Mouse (Mus musculus) midbrain, embryonic 15.5 days (tissue): ENCODE measurements around the gene Brsk1. TPM values are rescaled to one million over a fixed set of nuclear protein-coding genes. Genes with fewer than 3 reads are reported as not detected.
A peak's percentile ranks its signal among the peaks of the same experiment; 100 is the strongest.

Experiments
- ATAC-seq: fragments of 200-750 bp; cut with Nextera tagmentation; replicated peaks from 2 replicates; pipeline ENCODE4 v1.8.0; 2017; ENCODE audit warnings: moderate TSS enrichment
- H3K27ac ChIP-seq: fragments of 300-500 bp; sonication (generic); 2 replicates; pipeline ENCODE4 v1.5.1; 2015; ENCODE audit warnings: mild to moderate bottlenecking, inconsistent platforms
- H3K27me3 ChIP-seq: fragments of 300-500 bp; sonication (generic); replicated peaks from 2 replicates; pipeline ENCODE4 v1.6.1; 2015; ENCODE audit warnings: inconsistent platforms
- H3K36me3 ChIP-seq: fragments of 300-500 bp; sonication (generic); replicated peaks from 2 replicates; pipeline ENCODE4 v1.6.1; 2015; ENCODE audit warnings: inconsistent platforms
- H3K4me1 ChIP-seq: fragments of 300-500 bp; sonication (generic); 2 replicates; pipeline ENCODE4 v1.6.1; 2015; ENCODE audit warnings: inconsistent platforms
- H3K4me2 ChIP-seq: fragments of 300-500 bp; sonication (generic); 2 replicates; pipeline ENCODE4 v1.6.1; 2015; ENCODE audit warnings: inconsistent platforms, mild to moderate bottlenecking, moderate library complexity
- H3K4me3 ChIP-seq: fragments of 300-500 bp; sonication (generic); 2 replicates; pipeline ENCODE4 v1.5.1; 2015; ENCODE audit warnings: mild to moderate bottlenecking, inconsistent platforms
- H3K9ac ChIP-seq: fragments of 300-500 bp; sonication (generic); 2 replicates; pipeline ENCODE4 v1.6.1; 2015; ENCODE audit warnings: mild to moderate bottlenecking, inconsistent platforms
- H3K9me3 ChIP-seq: fragments of 300-500 bp; sonication (generic); 2 replicates; pipeline ENCODE4 v1.6.1; 2016; ENCODE audit warnings: inconsistent platforms
- WGBS: fragments of 180-500 bp; shearing (Covaris S2); methylation state at CpG from one replicate; pipeline ENCODE4 v1.1.7; 2015; ENCODE audit warnings: mixed read lengths; 5-methylcytosine and 5-hydroxymethylcytosine counted together
- polyA plus RNA-seq: library from polyadenylated mRNA; unstranded; fragments of >200 nt; fragmentation: Nextera tagmentation; extraction: Ambion mirVana; gene quantifications from 2 replicates; pipeline ENCODE4 v1.2.1, GENCODE M21; 2015

The Brsk1 gene
- polyA plus RNA-seq, 1 experiment from 2014 or later = 8.6 TPM

DNA sequence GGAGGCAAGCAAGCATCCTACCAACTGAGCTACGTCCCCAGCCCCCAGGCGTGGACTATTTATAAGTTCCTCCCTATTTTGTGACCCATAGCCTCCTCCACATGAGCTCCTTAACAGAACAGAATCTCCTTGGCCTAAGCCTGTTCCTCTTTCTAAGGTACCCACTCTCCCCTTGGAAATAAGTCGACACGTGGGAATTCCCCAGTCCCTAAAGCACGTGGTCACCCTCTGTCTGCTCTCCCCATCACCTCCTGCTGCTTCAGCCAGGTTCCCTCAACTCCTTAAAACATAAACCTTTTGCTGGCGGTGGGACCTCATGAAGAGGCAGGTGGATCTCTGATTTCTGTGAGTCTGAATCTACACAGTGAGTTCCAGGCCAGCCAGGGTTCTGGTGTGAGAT, 26.6 kb downstream of the Brsk1 start:
- WGBS = 74% methylated on average over 6 of the region's 6 CpGs

DNA sequence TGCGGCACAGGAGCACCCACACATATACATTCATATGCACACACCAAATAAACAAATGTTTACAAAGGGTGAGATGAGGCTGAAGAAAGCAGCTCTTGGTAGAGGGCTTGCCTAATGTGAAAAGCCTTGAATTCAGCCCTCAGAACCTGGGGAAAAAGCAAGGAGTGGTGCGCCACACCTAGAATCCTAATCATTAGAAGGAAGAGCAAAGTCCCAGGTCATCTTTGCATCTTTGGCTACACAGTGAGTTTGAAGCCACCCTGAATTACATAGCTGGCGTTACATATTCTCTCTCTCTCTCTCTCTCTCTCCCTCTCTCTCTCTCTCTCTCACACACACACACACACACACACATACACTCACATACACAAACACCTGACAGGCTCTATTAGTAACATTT, 28.9 kb downstream of the Brsk1 start:
- no peak overlapping the region for H3K4me2 ChIP-seq
- H3K27ac ChIP-seq = no peak overlapping the region
- H3K36me3 ChIP-seq = peaks cover 10% of the 10 kb centered on the region
- no peak for ATAC-seq
- H3K9ac ChIP-seq = no peak overlapping the region
- H3K27me3 ChIP-seq = no peaks in the 10 kb centered on the region
- 92% methylated on average over 3 of the region's 3 CpGs for WGBS
- H3K4me1 ChIP-seq = no peaks in the 10 kb centered on the region; the same call in 1 of the 2 replicates
- no peak overlapping the region for H3K4me3 ChIP-seq
- H3K9me3 ChIP-seq = no peaks in the 10 kb centered on the region

More for the DNA sequence above, 26.6 kb downstream of the Brsk1 start:
- Histone ChIP-seq H3K4me2 (no peak overlapping the region), H3K9ac (no peak overlapping the region), H3K27me3 (no peaks in the 10 kb centered on the region), H3K27ac (no peak overlapping the region), H3K4me3 (no peak overlapping the region), H3K36me3 (peaks cover 31% of the 10 kb centered on the region), H3K9me3 (no peaks in the 10 kb centered on the region), H3K4me1 (no peaks in the 10 kb centered on the region)
- ATAC-seq = no peak

DNA sequence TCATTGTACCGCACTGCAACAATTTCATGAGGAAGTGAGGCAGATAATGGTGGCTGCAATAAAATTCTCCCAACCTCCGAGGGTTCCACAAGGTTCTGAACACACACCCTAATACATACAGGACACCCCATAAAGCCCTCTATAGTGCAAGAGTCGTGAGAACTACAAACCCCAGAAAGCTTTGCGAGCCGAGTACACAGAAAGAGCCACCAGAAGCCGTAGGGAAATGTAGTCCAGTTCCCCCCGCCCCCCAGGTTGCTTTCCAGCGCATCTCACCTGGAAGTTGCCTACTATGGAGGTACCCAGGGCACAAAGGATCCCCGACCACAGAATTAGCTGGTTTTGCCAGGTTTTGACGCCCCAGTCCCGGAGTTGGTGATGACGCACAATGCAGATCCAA, 33.1 kb downstream of the Brsk1 start:
- 41% methylated on average over 12 of the region's 12 CpGs for WGBS
- peak; percentile 86 for ATAC-seq
- H3K36me3 ChIP-seq = no peaks in the 10 kb centered on the region
- no peak overlapping the region for H3K27ac ChIP-seq
- H3K9me3 ChIP-seq = no peaks in the 10 kb centered on the region
- H3K27me3 ChIP-seq = no peaks in the 10 kb centered on the region
- H3K4me2 ChIP-seq = peak overlapping the region; percentile 50
- peak overlapping the region; percentile 26 for H3K4me3 ChIP-seq
- no peaks in the 10 kb centered on the region; the same call in 1 of the 2 replicates for H3K4me1 ChIP-seq
- H3K9ac ChIP-seq = 0 out of 2 replicates have a peak overlapping the region, but pooled peaks have one; percentile 35

DNA sequence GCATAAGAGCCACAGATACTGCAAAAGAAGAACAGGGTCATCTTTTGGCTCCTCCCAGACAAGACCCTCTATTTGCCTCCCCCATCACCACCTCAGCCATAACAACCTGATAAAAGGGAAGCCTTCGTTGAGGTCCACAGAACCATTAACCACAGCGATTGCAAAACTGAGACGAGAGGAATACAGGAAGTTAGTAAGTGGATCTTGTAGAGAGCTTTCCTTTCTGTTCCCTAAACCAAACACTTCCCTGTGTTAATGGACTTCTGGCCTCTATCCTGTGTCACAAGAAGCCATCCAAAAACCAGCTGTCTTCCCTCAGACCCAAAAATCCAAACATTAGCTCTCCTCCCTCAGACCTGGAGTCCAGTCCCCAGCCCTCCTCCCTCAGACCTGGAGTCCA, 34.0 kb downstream of the Brsk1 start:
- Histone ChIP-seq H3K27me3 (no peaks in the 10 kb centered on the region), H3K4me1 (no peaks in the 10 kb centered on the region; the same call in 1 of the 2 replicates), H3K27ac (no peak overlapping the region), H3K4me2 (no peak overlapping the region), H3K9me3 (no peaks in the 10 kb centered on the region), H3K9ac (no peak overlapping the region), H3K4me3 (no peak overlapping the region), H3K36me3 (no peaks in the 10 kb centered on the region)
- no peak for ATAC-seq
- WGBS = 84% methylated on average over 3 of the region's 3 CpGs

DNA sequence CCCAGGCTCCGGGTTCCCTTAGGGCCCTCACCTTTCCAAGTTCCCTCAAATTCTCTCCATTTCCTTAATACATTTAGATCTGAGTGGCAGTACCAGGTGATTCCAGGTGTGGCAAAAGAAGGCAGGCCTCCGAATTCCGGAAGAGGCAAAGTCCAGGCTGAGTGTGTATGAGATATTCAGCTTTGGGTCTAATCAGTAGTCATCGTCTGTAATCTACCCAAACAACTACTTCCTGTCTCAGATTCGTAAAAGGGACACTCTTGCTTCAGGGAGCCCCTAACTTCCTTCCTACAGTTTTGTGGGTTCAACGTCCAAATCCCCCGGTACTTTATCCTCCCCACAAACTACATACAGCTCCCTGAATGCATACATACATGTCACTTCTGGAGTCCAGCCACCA, 34.8 kb downstream of the Brsk1 start, which contains the start of gene Tmem150b:
Gene Tmem150b (minus strand): TSS at position 81 of the 400 bp plus-strand sequence.
- H3K4me3 ChIP-seq = no peak within 1 kb of the TSS
- H3K9ac ChIP-seq = no peak within 1 kb of the TSS
- H3K27ac ChIP-seq = no peak within 1 kb of the TSS
- H3K36me3 ChIP-seq = no peaks in the 10 kb centered on the region
- no peak within 1 kb of the TSS for H3K4me2 ChIP-seq
- H3K27me3 ChIP-seq = no peaks in the 10 kb centered on the region
- no peaks in the 10 kb centered on the region for H3K9me3 ChIP-seq
- H3K4me1 ChIP-seq = no peaks in the 10 kb centered on the region; the same call in 1 of the 2 replicates
- no peak for ATAC-seq
- WGBS = 85% methylated on average over 7 of the region's 7 CpGs

DNA sequence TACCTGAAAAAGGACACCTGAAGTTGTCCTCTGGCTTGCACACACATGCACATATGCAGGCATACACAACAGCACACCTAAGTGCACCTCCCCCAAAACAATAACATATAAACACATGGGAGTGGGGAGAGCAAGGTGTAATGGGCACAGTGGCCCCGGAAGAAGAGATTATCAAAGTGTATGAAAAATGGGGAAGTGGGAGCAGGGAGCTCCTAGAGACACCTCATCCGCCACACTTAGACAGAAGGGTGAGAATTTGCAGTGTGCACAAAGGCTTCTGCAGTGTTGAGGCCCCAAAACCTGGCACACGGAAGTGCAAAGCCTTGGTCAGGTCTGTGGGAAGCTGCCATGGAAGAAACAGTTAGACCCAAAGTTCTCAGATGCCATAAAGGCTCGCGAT, 40.7 kb downstream of the Brsk1 start:
- H3K27ac ChIP-seq = no peak overlapping the region
- no peak for ATAC-seq
- H3K36me3 ChIP-seq = no peaks in the 10 kb centered on the region
- H3K4me1 ChIP-seq = no peaks in the 10 kb centered on the region
- no peaks in the 10 kb centered on the region for H3K27me3 ChIP-seq
- no peak overlapping the region for H3K4me3 ChIP-seq
- H3K9me3 ChIP-seq = no peaks in the 10 kb centered on the region
- no peak overlapping the region for H3K4me2 ChIP-seq
- 85% methylated on average over 5 of the region's 5 CpGs for WGBS
- H3K9ac ChIP-seq = no peak overlapping the region

DNA sequence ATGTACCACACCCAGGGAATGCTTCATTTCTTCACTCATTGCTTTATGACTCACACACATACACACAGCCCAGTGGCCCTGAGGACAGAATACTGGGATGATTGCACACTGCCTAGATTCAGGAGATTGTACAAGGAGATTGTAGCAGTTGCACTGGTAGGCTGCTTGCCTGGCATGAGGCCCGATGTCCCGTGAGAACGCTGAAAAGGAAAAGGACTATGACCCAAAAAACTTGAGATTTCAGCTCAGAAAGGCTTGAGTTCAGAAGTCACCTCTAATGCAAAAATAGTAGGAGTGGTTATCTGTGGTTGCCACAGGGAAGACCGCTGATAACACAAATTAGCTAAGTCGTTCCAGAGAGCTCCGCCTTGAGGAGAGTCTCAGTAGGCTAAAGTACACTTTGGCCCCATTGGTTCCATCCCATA, 42.6 kb downstream of the Brsk1 start:
- H3K4me3 ChIP-seq = no peak overlapping the region
- 76% methylated on average over 6 of the region's 6 CpGs for WGBS

DNA sequence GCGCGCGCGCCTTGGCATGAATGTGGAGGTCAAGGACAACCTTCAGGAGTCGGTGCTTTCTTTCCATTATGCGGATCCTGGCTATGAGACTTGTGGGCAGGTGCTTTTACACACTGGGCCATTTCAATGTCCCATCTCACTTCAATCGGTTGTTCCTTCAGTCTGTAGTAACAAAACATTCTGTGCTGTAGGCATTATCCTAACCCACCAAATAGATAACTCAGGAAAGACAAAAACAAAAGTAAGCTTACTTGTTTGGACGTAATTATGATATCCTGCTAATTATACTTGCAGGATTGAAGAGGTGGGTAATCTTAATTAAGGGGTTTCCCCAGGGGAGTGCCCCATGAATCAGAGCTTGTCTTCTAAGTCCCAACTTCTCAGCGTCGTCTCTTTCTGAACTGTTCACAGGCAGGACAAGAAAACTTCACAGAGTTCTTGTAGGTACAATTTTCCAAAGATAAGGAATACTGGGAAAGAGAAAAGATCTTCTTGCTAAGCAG, 48.7 kb downstream of the Brsk1 start:
- WGBS = 40% methylated on average over 10 of the region's 10 CpGs
- H3K4me3 ChIP-seq = peak overlapping the region; percentile 69

More for the DNA sequence above, 42.6 kb downstream of the Brsk1 start:
- Histone ChIP-seq H3K9ac (no peak overlapping the region), H3K27ac (no peak overlapping the region), H3K4me1 (no peaks in the 10 kb centered on the region), H3K27me3 (no peaks in the 10 kb centered on the region), H3K4me2 (no peak overlapping the region), H3K36me3 (no peaks in the 10 kb centered on the region), H3K9me3 (no peaks in the 10 kb centered on the region)
- ATAC-seq = no peak

DNA sequence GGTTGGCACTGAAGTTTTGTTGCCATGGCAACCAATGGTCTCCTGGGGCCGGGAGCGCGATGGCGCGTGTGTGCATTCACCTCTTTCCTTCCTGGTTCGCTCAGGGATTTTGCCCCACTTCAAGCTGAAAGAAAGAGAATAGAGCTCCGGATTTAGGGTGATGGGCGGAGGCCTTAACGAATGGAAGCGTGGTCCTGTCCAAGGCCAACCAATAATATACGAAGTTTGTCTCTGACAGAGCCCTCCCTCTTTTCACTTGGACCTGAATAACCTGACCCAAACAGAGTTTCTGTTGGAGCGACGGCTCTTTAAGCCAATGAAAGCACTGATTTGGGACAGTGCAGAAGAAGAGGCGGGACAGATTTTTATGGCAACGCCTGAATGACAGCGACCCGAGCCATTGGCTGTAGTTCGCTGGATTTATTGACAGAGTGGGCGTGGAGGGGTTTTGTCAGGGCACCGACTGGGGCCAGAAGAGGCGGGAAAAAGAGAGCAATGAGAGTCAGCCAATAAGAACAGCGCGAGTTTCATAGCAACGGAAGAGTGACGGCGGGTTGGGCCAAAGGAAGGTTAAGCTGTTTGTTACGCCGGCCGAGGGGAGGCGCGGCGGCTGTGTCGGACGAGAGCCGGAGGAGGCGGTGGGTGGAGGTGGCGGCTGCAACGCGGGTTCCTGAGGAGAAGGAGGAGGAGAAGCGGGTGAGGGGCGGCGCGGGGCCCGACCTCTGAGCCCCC, 49.3 kb downstream of the Brsk1 start, which contains the start of gene Kmt5c:
Gene Kmt5c (plus strand): TSS at position 572 of the 732 bp plus-strand sequence.
- Histone ChIP-seq H3K27ac (peak within 1 kb of the TSS; percentile 94), H3K4me3 (peak within 1 kb of the TSS; percentile 69), H3K36me3 (no peaks in the 10 kb centered on the region), H3K27me3 (no peaks in the 10 kb centered on the region), H3K4me2 (peak within 1 kb of the TSS; percentile 84), H3K9ac (peak within 1 kb of the TSS; percentile 78), H3K9me3 (no peaks in the 10 kb centered on the region), H3K4me1 (peaks cover 37% of the 10 kb centered on the region)
- peak; percentile 98 for ATAC-seq
- under 1% methylated on average over 40 of the region's 44 CpGs for WGBS

More for the DNA sequence above, 48.7 kb downstream of the Brsk1 start:
- Histone ChIP-seq H3K4me2 (peak overlapping the region; percentile 53), H3K27me3 (no peaks in the 10 kb centered on the region), H3K27ac (peak overlapping the region; percentile 81), H3K9me3 (no peaks in the 10 kb centered on the region), H3K36me3 (no peaks in the 10 kb centered on the region), H3K4me1 (peaks cover 37% of the 10 kb centered on the region), H3K9ac (peak overlapping the region; percentile 12; the same call in 1 of the 2 replicates)
- no peak for ATAC-seq

DNA sequence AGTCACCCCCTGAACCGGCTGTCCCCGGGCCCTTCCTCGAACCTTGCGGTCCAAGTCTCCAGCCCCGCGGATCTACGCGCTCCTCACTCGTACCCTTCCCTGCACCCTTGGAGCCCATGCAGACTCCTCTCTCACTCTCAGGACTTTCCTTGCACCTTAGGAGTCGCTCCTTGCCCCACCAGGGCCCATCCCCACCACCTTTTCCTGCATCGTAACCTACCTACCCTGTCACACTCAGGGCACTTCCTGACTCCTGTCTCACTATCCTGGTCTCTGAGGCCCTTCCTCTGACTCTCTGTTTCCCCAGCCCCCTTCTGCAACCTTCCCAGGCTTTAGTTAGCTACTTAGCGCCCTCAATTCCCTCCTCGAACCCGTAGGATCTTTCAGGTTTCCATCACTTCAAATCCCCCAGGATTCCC, 49.9 kb downstream of the Brsk1 start:
- no peaks in the 10 kb centered on the region for H3K27me3 ChIP-seq
- H3K4me3 ChIP-seq = peak overlapping the region; percentile 69
- H3K4me2 ChIP-seq = peak overlapping the region; percentile 84
- H3K9ac ChIP-seq = peak overlapping the region; percentile 78
- H3K36me3 ChIP-seq = no peaks in the 10 kb centered on the region
- 1% methylated on average over 14 of the region's 14 CpGs for WGBS
- peak overlapping the region; percentile 94 for H3K27ac ChIP-seq
- peaks cover 37% of the 10 kb centered on the region for H3K4me1 ChIP-seq
- ATAC-seq = peak; percentile 54
- H3K9me3 ChIP-seq = no peaks in the 10 kb centered on the region

DNA sequence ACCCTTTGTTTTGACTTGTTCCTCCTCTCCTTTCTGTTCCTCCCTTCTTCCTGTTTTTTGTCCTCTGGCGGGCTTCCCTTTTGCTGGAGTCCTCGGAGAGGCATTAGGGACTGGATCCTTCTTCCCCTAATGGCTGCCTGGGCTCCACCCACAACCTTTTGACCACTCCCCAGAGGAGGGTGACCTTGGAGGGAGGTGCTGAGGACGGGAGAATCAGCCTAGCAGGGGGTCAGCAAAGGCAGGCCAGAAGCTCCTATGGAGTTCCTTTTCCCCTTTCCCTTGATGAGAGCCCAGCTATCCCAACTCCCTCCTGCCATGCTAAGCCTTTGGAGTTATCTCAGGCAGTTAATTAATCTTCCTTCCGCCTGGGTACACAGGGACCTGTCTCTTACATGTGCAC, 50.7 kb downstream of the Brsk1 start:
- Histone ChIP-seq H3K36me3 (no peaks in the 10 kb centered on the region), H3K27me3 (no peaks in the 10 kb centered on the region), H3K9ac (peak overlapping the region; percentile 78), H3K4me3 (peak overlapping the region; percentile 69), H3K4me1 (peaks cover 37% of the 10 kb centered on the region), H3K27ac (peak overlapping the region; percentile 94), H3K4me2 (peak overlapping the region; percentile 84), H3K9me3 (no peaks in the 10 kb centered on the region)
- no peak for ATAC-seq
- WGBS = 5% methylated on average over 4 of the region's 4 CpGs

DNA sequence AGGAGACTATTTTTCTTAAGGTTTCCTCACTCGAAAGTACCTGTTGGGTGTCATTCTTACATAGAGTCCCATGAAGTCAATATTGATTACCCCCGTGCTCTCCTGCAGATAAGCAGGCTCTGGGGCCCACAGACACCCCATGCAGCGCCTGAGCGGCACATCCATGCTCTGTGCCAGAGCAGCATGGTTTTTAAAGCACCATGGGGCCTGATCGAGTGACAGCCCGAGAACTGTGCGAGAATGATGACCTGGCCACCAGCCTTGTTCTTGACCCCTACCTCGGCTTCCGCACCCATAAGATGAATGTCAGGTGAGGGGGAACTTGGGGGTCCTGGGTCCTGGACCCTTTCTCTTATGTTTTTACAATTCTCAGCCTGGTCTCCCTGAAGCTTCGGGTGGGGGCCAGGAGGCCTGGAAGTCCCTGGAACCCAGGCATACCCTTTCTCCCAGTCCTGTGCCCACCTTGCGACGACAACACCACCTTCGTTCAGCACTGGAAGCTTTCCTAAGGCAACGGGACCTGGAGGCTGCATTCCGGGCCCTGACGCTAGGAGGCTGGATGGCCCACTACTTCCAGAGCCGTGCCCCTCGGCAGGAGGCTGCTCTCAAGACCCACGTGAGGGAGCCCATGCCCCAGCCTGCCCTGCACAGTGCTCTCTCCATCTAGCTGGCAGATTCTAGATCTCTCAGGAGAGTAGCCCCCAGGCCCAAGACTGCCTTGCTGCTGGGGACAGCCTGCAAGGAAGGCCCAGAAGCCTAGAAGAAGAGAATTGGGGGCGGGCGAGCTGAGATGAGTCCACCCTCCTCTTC, 51.5 kb downstream of the Brsk1 start:
- no peak for ATAC-seq
- no peaks in the 10 kb centered on the region for H3K27me3 ChIP-seq
- H3K4me1 ChIP-seq = peaks cover 37% of the 10 kb centered on the region
- H3K9me3 ChIP-seq = no peaks in the 10 kb centered on the region
- peak overlapping the region; percentile 94 for H3K27ac ChIP-seq
- 76% methylated on average over 21 of the region's 21 CpGs for WGBS
- H3K4me3 ChIP-seq = peak overlapping the region; percentile 69
- H3K36me3 ChIP-seq = no peaks in the 10 kb centered on the region; the same call in 1 of the 2 replicates
- peak overlapping the region; percentile 84 for H3K4me2 ChIP-seq
- H3K9ac ChIP-seq = peak overlapping the region; percentile 78
